Mouse (Mus musculus) midbrain, embryonic 16.5 days (tissue): Measurements from ENCODE around the gene Dnpep. TPM values are rescaled to one million over a fixed set of nuclear protein-coding genes. Genes with fewer than 3 reads are reported as not detected.

Experiments
- ATAC-seq: fragments of 200-750 bp; cut with Nextera tagmentation; 2 replicates; pipeline ENCODE4 v1.8.0; 2017; ENCODE audit warnings: moderate TSS enrichment
- H3K27ac ChIP-seq: fragments of 300-500 bp; sonication (generic); 2 replicates; pipeline ENCODE4 v1.5.1; 2014; ENCODE audit warnings: mild to moderate bottlenecking, low read length, mixed read lengths
- H3K27me3 ChIP-seq: fragments of 300-500 bp; sonication (generic); 2 replicates; pipeline ENCODE4 v1.6.1; 2014; ENCODE audit warnings: low read depth, low read length, mixed read lengths; ENCODE audit not compliant: control insufficient read depth, insufficient read depth
- H3K36me3 ChIP-seq: fragments of 300-500 bp; sonication (generic); 2 replicates; pipeline ENCODE4 v1.6.1; 2014; ENCODE audit warnings: mild to moderate bottlenecking, low read length, moderate library complexity, mixed read lengths; ENCODE audit not compliant: control insufficient read depth, insufficient read depth
- H3K4me1 ChIP-seq: fragments of 300-500 bp; sonication (generic); 2 replicates; pipeline ENCODE4 v1.6.1; 2014; ENCODE audit warnings: mild to moderate bottlenecking, low read length, mixed read lengths; ENCODE audit not compliant: control insufficient read depth, insufficient read depth
- H3K4me2 ChIP-seq: fragments of 300-500 bp; sonication (generic); 2 replicates; pipeline ENCODE4 v1.6.1; 2014; ENCODE audit warnings: mild to moderate bottlenecking, low read length, mixed read lengths
- H3K4me3 ChIP-seq: fragments of 300-500 bp; sonication (generic); 2 replicates; pipeline ENCODE4 v1.5.1; 2014; ENCODE audit warnings: low read depth, mild to moderate bottlenecking, low read length, moderate library complexity, mixed read lengths
- H3K9ac ChIP-seq: fragments of 300-500 bp; sonication (generic); 2 replicates; pipeline ENCODE4 v1.6.1; 2014; ENCODE audit warnings: low read depth, low read length, mixed read lengths
- H3K9me3 ChIP-seq: fragments of 300-500 bp; sonication (generic); replicated peaks from 2 replicates; pipeline ENCODE4 v1.6.1; 2014; ENCODE audit warnings: mild to moderate bottlenecking, low read length, mixed read lengths; ENCODE audit not compliant: control insufficient read depth, poor library complexity, severe bottlenecking
- WGBS: fragments of 180-500 bp; shearing (Covaris S2); extraction: QIAGEN DNeasy Blood & Tissue Kit; methylation state at CpG from one replicate; pipeline ENCODE4 v1.1.7; 2014; 5-methylcytosine and 5-hydroxymethylcytosine counted together
- polyA plus RNA-seq: library from polyadenylated mRNA; unstranded; fragments of >200 nt; fragmentation: Nextera tagmentation; extraction: Ambion mirVana; gene quantifications from 2 replicates; pipeline ENCODE4 v1.2.1, GENCODE M21; 2015

Gene Dnpep
- polyA plus RNA-seq, 1 experiment from 2014 or later, result 145 TPM

DNA sequence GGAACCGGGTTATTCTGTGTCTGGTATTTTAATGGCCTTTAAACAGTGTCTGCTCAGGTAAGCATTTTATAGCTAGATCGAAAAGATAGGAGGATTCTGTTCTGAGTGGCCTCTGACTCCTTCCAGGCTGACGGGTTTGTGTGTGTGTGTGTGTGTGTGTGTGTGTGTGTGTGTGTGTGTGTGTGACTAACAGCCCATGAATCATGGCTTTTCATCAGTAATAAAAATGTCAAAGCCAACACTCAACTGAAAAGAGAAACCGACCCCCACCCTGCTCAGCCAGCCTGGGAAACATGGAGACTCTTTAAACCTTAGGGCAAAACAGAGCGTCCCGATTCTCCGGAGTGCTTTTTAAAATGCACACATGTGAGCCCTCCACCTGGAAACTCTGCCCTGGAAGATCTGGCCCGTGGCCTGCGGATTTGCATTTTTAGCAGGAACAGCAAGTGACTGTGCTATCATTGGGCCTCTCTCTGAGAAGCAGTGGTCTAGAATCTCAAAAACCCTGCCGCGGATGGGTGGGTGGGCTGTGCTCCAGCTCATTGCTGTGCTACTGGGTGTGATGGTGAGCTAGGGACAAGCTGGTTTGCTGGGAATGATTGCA, 20.4 kb upstream of the Dnpep start:
- Histone ChIP-seq H3K36me3 (no peaks in the 10 kb centered on the region), H3K27ac (peak overlapping the region; percentile 25), H3K27me3 (no peaks in the 10 kb centered on the region), H3K9ac (peak overlapping the region; percentile 24; the same call in 1 of the 2 replicates), H3K4me1 (peaks cover 24% of the 10 kb centered on the region), H3K9me3 (no peaks in the 10 kb centered on the region), H3K4me2 (no peak overlapping the region), H3K4me3 (no peak overlapping the region)
- ATAC-seq, result peak; percentile 34
- WGBS, result 19% methylated on average over 11 of the region's 11 CpGs

DNA sequence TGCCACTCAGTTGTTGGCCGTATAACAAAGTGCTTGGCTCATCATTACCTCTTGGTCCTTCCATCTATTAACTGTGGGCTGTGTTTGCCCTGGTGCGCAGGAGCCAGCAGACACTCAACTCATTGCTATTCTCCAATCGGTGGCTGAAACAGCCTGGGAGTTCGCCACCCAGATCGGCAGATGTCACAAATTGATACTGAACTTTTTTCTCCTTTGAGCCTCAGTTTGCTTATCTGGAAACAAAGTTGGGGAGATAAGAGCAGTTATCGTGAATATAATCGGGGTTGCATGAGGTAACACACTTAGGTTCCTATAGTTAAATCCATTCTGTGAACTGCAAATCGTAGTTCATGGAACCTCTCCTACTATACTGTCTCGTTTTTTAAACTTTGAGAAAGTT, 19.3 kb upstream of the Dnpep start:
- H3K27me3 ChIP-seq, result no peaks in the 10 kb centered on the region
- H3K4me2 ChIP-seq, result no peak overlapping the region
- no peak overlapping the region for H3K9ac ChIP-seq
- H3K27ac ChIP-seq, result no peak overlapping the region
- H3K4me1 ChIP-seq, result peaks cover 22% of the 10 kb centered on the region
- no peak for ATAC-seq
- 81% methylated on average over 9 of the region's 9 CpGs for WGBS
- H3K36me3 ChIP-seq, result no peaks in the 10 kb centered on the region
- no peak overlapping the region for H3K4me3 ChIP-seq
- no peaks in the 10 kb centered on the region for H3K9me3 ChIP-seq

DNA sequence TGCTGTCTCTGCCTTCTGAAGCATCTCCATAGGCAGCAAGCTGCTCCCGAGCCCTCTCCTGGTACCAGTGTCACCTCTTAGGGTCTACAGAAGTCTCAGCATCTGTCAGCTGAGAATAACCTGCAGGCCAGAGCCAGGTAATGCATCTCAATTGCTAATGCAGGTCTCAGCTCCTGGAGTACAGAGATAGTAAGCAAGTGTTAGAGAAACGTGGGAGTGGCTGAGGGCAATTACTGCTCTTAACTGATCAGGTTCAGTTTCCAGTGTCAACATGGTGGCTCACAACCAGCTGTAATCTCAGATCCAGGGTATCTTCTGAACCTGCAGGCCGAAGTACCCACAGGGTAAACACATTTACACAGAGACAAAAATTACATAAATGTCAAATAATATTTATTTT, 18.7 kb upstream of the Dnpep start:
- Histone ChIP-seq H3K4me2 (no peak overlapping the region), H3K27me3 (no peaks in the 10 kb centered on the region), H3K9me3 (no peaks in the 10 kb centered on the region), H3K4me3 (no peak overlapping the region), H3K4me1 (peaks cover 22% of the 10 kb centered on the region), H3K36me3 (no peaks in the 10 kb centered on the region), H3K9ac (no peak overlapping the region), H3K27ac (no peak overlapping the region)
- WGBS, result 76% methylated on average over 3 of the region's 3 CpGs
- no peak for ATAC-seq

DNA sequence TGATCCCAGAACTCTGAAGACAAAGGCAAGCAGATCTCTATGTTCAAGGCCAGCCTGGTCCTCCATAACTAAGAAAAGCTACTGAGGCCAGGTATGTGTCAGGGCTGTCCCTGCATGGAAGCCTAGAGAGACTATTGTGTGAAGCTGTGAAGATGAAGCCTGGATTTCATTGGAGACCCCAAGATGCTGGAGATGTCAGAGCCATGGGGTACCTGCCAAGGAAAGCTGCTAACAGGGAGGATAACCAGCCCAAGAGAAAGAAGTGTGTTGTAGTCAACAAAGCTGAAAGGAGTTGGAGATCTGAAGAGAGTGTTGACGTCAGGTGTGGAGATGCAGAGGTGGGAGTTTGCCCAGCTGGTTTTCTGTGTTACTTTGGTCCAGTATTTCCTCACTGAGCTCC, 13.5 kb upstream of the Dnpep start:
- no peak for ATAC-seq
- H3K4me3 ChIP-seq, result no peak overlapping the region

DNA sequence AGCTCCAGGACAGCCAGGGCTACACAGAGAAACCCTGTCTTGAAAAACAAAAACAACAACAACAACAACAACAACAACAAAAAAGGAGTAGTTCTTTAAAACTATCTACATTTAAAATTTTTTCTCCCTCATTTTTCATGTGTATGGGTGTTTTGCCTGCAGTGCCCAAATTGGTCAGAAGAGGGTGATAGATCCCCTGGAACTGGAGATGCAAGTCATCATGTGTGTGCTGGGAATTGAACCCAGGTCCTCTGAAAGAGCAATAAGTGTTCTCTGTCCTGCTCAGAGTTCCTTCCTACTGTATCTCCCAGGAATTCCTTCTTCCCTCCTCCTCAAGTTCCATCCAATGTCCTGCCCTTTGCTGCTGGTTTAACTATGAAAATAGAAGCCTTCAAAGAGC, 9.7 kb upstream of the Dnpep start:
- Histone ChIP-seq H3K27ac (no peak overlapping the region), H3K4me1 (no peaks in the 10 kb centered on the region), H3K9me3 (no peaks in the 10 kb centered on the region; the same call in 1 of the 2 replicates), H3K36me3 (no peaks in the 10 kb centered on the region), H3K4me3 (no peak overlapping the region), H3K27me3 (no peaks in the 10 kb centered on the region), H3K4me2 (no peak overlapping the region), H3K9ac (no peak overlapping the region)
- no peak for ATAC-seq

More for the DNA sequence above, 13.5 kb upstream of the Dnpep start:
- no peak overlapping the region for H3K27ac ChIP-seq
- no peaks in the 10 kb centered on the region; the same call in 1 of the 2 replicates for H3K9me3 ChIP-seq
- H3K36me3 ChIP-seq, result no peaks in the 10 kb centered on the region
- H3K9ac ChIP-seq, result no peak overlapping the region
- no peaks in the 10 kb centered on the region for H3K27me3 ChIP-seq
- no peaks in the 10 kb centered on the region; the same call in 1 of the 2 replicates for H3K4me1 ChIP-seq
- H3K4me2 ChIP-seq, result no peak overlapping the region
- WGBS, result 84% methylated on average over 1 of the region's 1 CpGs

DNA sequence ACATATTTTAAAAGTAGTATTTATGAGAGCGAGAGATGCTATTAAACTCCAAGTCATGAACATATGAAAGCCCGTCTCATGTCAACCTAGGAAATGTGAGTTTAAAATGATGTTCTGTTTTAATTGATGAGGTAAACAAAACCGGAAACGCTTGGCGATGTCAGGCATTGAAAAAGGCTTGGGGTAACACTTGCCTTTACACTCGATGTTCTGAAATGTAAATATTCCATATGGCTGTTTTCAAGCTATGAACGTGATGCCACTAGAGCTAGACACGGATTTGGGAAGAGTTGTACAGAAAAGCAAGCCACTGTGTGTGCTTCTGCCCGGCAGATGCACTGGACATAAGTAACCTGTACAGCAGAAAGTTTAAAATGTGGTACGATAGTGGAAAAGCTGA, 1.4 kb upstream of the Dnpep start:
- H3K36me3 ChIP-seq, result 0 out of 2 replicates have a peak, but pooled peaks cover 4% of the 10 kb centered on the region
- H3K27ac ChIP-seq, result no peak overlapping the region
- no peak overlapping the region for H3K4me3 ChIP-seq
- WGBS, result 93% methylated on average over 10 of the region's 10 CpGs
- H3K4me2 ChIP-seq, result no peak overlapping the region
- H3K4me1 ChIP-seq, result peaks cover 9% of the 10 kb centered on the region
- H3K27me3 ChIP-seq, result no peaks in the 10 kb centered on the region
- no peaks in the 10 kb centered on the region for H3K9me3 ChIP-seq
- H3K9ac ChIP-seq, result no peak overlapping the region
- no peak for ATAC-seq

DNA sequence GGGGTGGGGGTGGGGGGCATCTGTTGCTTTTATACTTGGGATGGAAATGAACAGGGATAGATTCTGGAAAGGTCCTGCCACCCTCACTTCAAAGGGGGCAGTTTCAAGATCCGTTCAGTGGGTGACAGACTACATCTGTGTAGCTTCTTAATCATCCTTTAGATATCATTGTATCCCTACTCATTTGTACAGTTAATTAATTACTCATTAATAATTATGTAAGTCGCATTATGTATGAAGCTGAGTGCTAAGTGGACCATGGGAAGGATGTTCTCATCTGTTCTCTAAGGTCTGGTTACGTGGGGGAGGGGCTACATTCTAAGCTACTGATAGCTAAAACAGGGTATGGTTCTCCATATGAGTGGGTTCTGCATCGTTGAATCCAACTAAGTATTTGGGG, 946 bp upstream of the Dnpep start:
- no peaks in the 10 kb centered on the region for H3K9me3 ChIP-seq
- H3K36me3 ChIP-seq, result peaks cover 6% of the 10 kb centered on the region
- no peak overlapping the region for H3K9ac ChIP-seq
- ATAC-seq, result no peak
- no peaks in the 10 kb centered on the region for H3K27me3 ChIP-seq
- 90% methylated on average over 4 of the region's 4 CpGs for WGBS
- H3K4me3 ChIP-seq, result no peak overlapping the region
- H3K4me2 ChIP-seq, result no peak overlapping the region
- H3K27ac ChIP-seq, result no peak overlapping the region
- peaks cover 9% of the 10 kb centered on the region for H3K4me1 ChIP-seq

DNA sequence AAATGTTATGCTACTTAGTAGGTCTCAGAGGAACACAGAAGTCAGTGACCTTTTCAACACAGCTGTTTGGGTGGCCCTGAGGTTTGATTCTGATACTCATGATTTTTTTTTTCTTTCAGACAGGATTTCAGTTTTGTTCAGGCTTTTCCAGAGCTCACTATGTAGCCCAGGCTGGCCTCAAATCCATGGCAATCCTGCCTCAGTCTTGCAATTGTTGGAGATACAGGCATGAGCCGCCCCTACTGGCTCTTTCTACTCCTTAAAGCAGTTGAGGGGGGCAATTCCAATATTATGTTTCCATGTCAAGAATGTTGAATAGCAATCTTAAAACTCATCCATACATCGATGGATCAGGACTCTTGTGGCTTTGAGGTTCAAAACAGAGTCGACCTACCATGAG, 511 bp upstream of the Dnpep start:
- 70% methylated on average over 3 of the region's 3 CpGs for WGBS
- no peaks in the 10 kb centered on the region for H3K9me3 ChIP-seq
- H3K27ac ChIP-seq, result peak overlapping the region; percentile 74
- peak overlapping the region; percentile 42 for H3K4me2 ChIP-seq
- H3K4me1 ChIP-seq, result peaks cover 9% of the 10 kb centered on the region
- peak overlapping the region; percentile 47 for H3K9ac ChIP-seq
- ATAC-seq, result no peak
- H3K4me3 ChIP-seq, result peak overlapping the region; percentile 28
- no peaks in the 10 kb centered on the region for H3K27me3 ChIP-seq
- H3K36me3 ChIP-seq, result peaks cover 8% of the 10 kb centered on the region

DNA sequence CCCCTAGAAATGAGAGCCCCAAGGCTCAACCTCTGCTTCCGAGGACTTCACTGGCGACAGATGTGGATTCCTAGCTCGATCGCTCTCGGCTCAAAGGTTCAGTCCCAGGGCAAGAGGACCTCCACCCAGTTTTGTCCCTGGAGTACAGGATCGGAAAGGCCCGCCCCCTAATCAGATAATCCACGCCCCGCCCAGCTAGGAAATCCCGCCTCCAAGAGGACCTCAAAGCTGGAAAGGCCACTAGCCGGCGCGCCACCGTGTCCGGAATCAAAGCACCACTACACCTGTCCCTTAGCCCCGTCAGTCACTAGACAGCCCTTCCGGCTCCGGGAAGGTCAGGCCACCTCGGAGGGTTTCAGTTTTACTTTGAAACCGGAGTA, 939 bp downstream of the Dnpep start:
- peaks cover 9% of the 10 kb centered on the region for H3K4me1 ChIP-seq
- no peaks in the 10 kb centered on the region for H3K27me3 ChIP-seq
- peaks cover 18% of the 10 kb centered on the region for H3K36me3 ChIP-seq
- peak; percentile 49; the same call in 1 of the 2 replicates for ATAC-seq
- H3K4me2 ChIP-seq, result peak overlapping the region; percentile 89
- peak overlapping the region; percentile 65 for H3K4me3 ChIP-seq
- H3K9me3 ChIP-seq, result no peaks in the 10 kb centered on the region
- peak overlapping the region; percentile 71 for H3K9ac ChIP-seq
- WGBS, result 0% methylated on average over 20 of the region's 20 CpGs
- peak overlapping the region; percentile 88 for H3K27ac ChIP-seq
